Mouse (Mus musculus): Measurements from ENCODE around the gene Dusp3. TPM values are rescaled to one million over a fixed set of nuclear protein-coding genes. Genes with fewer than 3 reads are reported as not detected.

Dusp3 gene
- polyA plus RNA-seq, 1 experiment from 2014 or later = 24.4 TPM

- Histone ChIP-seq H3K4me2 (ENCODE audit: low read depth, low read length) (no peak overlapping the region), H3K9ac (replicated peaks; ENCODE audit: low read depth, low read length) (no peak overlapping the region), H3K4me3 (ENCODE audit: low read depth, low read length) (no peak overlapping the region), H3K36me3 (ENCODE audit: control insufficient read depth, insufficient read depth, low read length) (no peaks in the 10 kb centered on the region), H3K27me3 (ENCODE audit: control insufficient read depth, insufficient read depth, low read length) (no peaks in the 10 kb centered on the region), H3K27ac (ENCODE audit: low read depth, low read length) (no peak overlapping the region), H3K9me3 (ENCODE audit: control insufficient read depth, low read length) (no peaks in the 10 kb centered on the region), H3K4me1 (ENCODE audit: control insufficient read depth, insufficient read depth, low read length) (no peaks in the 10 kb centered on the region)
- 64% methylated on average over 6 of the region's 6 CpGs for WGBS
- no peak for ATAC-seq (ENCODE audit: low read depth)
Measured at GRCm38 (mm10) chr11:101925636-101926035, 61.2 kb downstream of the Dusp3 start.

- 81% methylated on average over 16 of the region's 19 CpGs for WGBS
- Histone ChIP-seq H3K27ac (ENCODE audit: low read depth, low read length) (no peak overlapping the region), H3K4me3 (ENCODE audit: low read depth, low read length) (no peak overlapping the region), H3K9ac (replicated peaks; ENCODE audit: low read depth, low read length) (no peak overlapping the region), H3K36me3 (ENCODE audit: control insufficient read depth, insufficient read depth, low read length) (no peaks in the 10 kb centered on the region), H3K27me3 (ENCODE audit: control insufficient read depth, insufficient read depth, low read length) (no peaks in the 10 kb centered on the region), H3K9me3 (ENCODE audit: control insufficient read depth, low read length) (no peaks in the 10 kb centered on the region), H3K4me2 (ENCODE audit: low read depth, low read length) (no peak overlapping the region), H3K4me1 (ENCODE audit: control insufficient read depth, insufficient read depth, low read length) (no peaks in the 10 kb centered on the region)
- ATAC-seq (ENCODE audit: low read depth) = no peak
Measured at GRCm38 (mm10) chr11:101924441-101924976, 62.3 kb downstream of the Dusp3 start.

- no peak for ATAC-seq (ENCODE audit: low read depth)
- Histone ChIP-seq H3K4me2 (ENCODE audit: low read depth, low read length) (no peak overlapping the region), H3K4me3 (ENCODE audit: low read depth, low read length) (no peak overlapping the region), H3K4me1 (ENCODE audit: control insufficient read depth, insufficient read depth, low read length) (no peaks in the 10 kb centered on the region), H3K9me3 (ENCODE audit: control insufficient read depth, low read length) (no peaks in the 10 kb centered on the region), H3K27ac (ENCODE audit: low read depth, low read length) (no peak overlapping the region), H3K9ac (replicated peaks; ENCODE audit: low read depth, low read length) (no peak overlapping the region), H3K36me3 (ENCODE audit: control insufficient read depth, insufficient read depth, low read length) (no peaks in the 10 kb centered on the region), H3K27me3 (ENCODE audit: control insufficient read depth, insufficient read depth, low read length) (no peaks in the 10 kb centered on the region)
- WGBS = 81% methylated on average over 6 of the region's 6 CpGs
Measured at GRCm38 (mm10) chr11:101923988-101924387, 62.8 kb downstream of the Dusp3 start.

DNA sequence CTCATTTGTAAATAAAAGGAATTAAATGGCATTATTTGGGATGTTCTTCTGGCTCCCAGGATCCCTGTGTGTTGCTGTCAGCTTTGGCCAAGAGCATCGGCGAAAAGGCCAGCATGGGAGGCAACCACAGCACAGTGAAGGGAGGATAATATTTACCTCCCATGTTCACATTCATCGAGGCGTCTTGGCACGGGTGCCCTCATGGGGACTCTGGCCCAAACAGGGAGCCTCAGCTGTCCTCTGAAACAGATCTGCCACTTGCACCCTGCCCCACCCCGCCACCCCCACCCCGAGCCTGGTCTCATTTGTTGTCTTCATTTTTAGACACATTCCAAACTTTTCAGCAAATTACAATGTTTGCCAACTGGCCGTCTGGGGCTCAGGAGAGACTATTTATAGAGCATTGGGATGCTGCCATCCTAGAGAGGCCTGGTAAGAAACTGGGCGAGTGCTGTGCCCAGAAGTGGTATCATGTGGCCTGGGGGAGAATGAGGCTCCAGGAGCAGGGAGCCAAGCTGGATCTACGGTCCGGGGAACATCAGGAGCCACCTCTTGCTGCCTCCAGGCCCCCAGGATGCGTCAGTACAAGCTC is 65.4 kb downstream of the Dusp3 start:
- ATAC-seq (ENCODE audit: low read depth) = no peak
- 83% methylated on average over 12 of the region's 12 CpGs for WGBS
- H3K9ac ChIP-seq (replicated peaks; ENCODE audit: low read depth, low read length) = no peak overlapping the region

More for the DNA sequence above, 65.4 kb downstream of the Dusp3 start:
- Histone ChIP-seq H3K27me3 (ENCODE audit: control insufficient read depth, insufficient read depth, low read length) (0 out of 2 replicates have a peak, but pooled peaks cover 2% of the 10 kb centered on the region), H3K4me1 (ENCODE audit: control insufficient read depth, insufficient read depth, low read length) (no peaks in the 10 kb centered on the region), H3K36me3 (ENCODE audit: control insufficient read depth, insufficient read depth, low read length) (no peaks in the 10 kb centered on the region), H3K9me3 (ENCODE audit: control insufficient read depth, low read length) (no peaks in the 10 kb centered on the region), H3K27ac (ENCODE audit: low read depth, low read length) (no peak overlapping the region), H3K4me2 (ENCODE audit: low read depth, low read length) (no peak overlapping the region), H3K4me3 (ENCODE audit: low read depth, low read length) (no peak overlapping the region)

Other genes starting within 250 kb of the Dusp3 start
- gene Etv4, start 201.6 kb downstream of the Dusp3 start, polyA plus RNA-seq (2014; fragmentation: Nextera tagmentation; extraction: Ambion mirVana) = 14.0 and 14.7 TPM in 2 replicates
- 0.37 and 0.73 TPM in 2 replicates for gene Meox1, start 92.6 kb downstream of the Dusp3 start, polyA plus RNA-seq (2014; fragmentation: Nextera tagmentation; extraction: Ambion mirVana)
- gene Sost, start 20.0 kb downstream of the Dusp3 start, polyA plus RNA-seq (2014; fragmentation: Nextera tagmentation; extraction: Ambion mirVana) = not detected in 2 replicates
- not detected in 2 replicates for gene Cfap97d1, start 2.7 kb downstream of the Dusp3 start, polyA plus RNA-seq (2014; fragmentation: Nextera tagmentation; extraction: Ambion mirVana)
- 57.0 and 57.3 TPM in 2 replicates for gene Mpp3, start 41.4 kb upstream of the Dusp3 start, polyA plus RNA-seq (2014; fragmentation: Nextera tagmentation; extraction: Ambion mirVana)
- gene Cd300lg, start 54.5 kb upstream of the Dusp3 start, polyA plus RNA-seq (2014; fragmentation: Nextera tagmentation; extraction: Ambion mirVana) = 0.31 and 0.44 TPM in 2 replicates
- gene Mpp2, start 101.5 kb upstream of the Dusp3 start, polyA plus RNA-seq (2014; fragmentation: Nextera tagmentation; extraction: Ambion mirVana) = 25.4 and 25.7 TPM in 2 replicates
- not detected in 2 replicates for gene Ppy, start 114.3 kb upstream of the Dusp3 start, polyA plus RNA-seq (2014; fragmentation: Nextera tagmentation; extraction: Ambion mirVana)
- not detected in 2 replicates for gene Pyy, start 120.8 kb upstream of the Dusp3 start, polyA plus RNA-seq (2014; fragmentation: Nextera tagmentation; extraction: Ambion mirVana)
- not detected in 2 replicates for gene Nags, start 158.5 kb upstream of the Dusp3 start, polyA plus RNA-seq (2014; fragmentation: Nextera tagmentation; extraction: Ambion mirVana)
- 30.7 and 36.2 TPM in 2 replicates for gene Tmem101, start 169.4 kb upstream of the Dusp3 start, polyA plus RNA-seq (2014; fragmentation: Nextera tagmentation; extraction: Ambion mirVana)
- 74.4 and 77.5 TPM in 2 replicates for gene Lsm12, start 198.3 kb upstream of the Dusp3 start, polyA plus RNA-seq (2014; fragmentation: Nextera tagmentation; extraction: Ambion mirVana)
- 32.5 and 42.5 TPM in 2 replicates for gene G6pc3, start 202.6 kb upstream of the Dusp3 start, polyA plus RNA-seq (2014; fragmentation: Nextera tagmentation; extraction: Ambion mirVana)
- 44.2 and 47.3 TPM in 2 replicates for gene Hdac5, start 243.2 kb upstream of the Dusp3 start, polyA plus RNA-seq (2014; fragmentation: Nextera tagmentation; extraction: Ambion mirVana)